Mouse (Mus musculus): ENCODE results near the gene Lgals8.

The Lgals8 gene

GRCm38 (mm10) chr13:12460881-12461729 is 3.6 kb downstream of the Lgals8 start:
- DNase-seq (ENCODE audit: low spot score) = peak; percentile 96

GRCm38 (mm10) chr13:12460443-12460842 is 4.3 kb downstream of the Lgals8 start:
- DNase-seq (ENCODE audit: low spot score) = peak; percentile 77

GRCm38 (mm10) chr13:12456711-12457110 is 8.0 kb downstream of the Lgals8 start:
- DNase-seq (ENCODE audit: low spot score) = no peak

- DNase-seq (ENCODE audit: low spot score) = no peak
Measured at GRCm38 (mm10) chr13:12454686-12455390, 9.9 kb downstream of the Lgals8 start.

GRCm38 (mm10) chr13:12453150-12453549 is 11.6 kb downstream of the Lgals8 start:
- no peak for DNase-seq (ENCODE audit: low spot score)

- DNase-seq (ENCODE audit: low spot score) = peak; percentile 60
Measured at GRCm38 (mm10) chr13:12442008-12442587, 22.6 kb downstream of the Lgals8 start.

- DNase-seq (ENCODE audit: low spot score) = no peak
Measured at GRCm38 (mm10) chr13:12440813-12441212, 23.9 kb downstream of the Lgals8 start.

- DNase-seq (ENCODE audit: low spot score) = no peak
Measured at GRCm38 (mm10) chr13:12439586-12439985, 25.2 kb downstream of the Lgals8 start.

- no peak for DNase-seq (ENCODE audit: low spot score)
Measured at GRCm38 (mm10) chr13:12433843-12434242, 30.9 kb downstream of the Lgals8 start.

GRCm38 (mm10) chr13:12428556-12428955 is 36.2 kb downstream of the Lgals8 start:
- DNase-seq (ENCODE audit: low spot score) = no peak

GRCm38 (mm10) chr13:12420596-12420995 is 44.1 kb downstream of the Lgals8 start:
- no peak for DNase-seq (ENCODE audit: low spot score)

GRCm38 (mm10) chr13:12412016-12412415 is 52.7 kb downstream of the Lgals8 start:
- DNase-seq (ENCODE audit: low spot score) = peak; percentile 54

- peak; percentile 56 for DNase-seq (ENCODE audit: low spot score)
Measured at GRCm38 (mm10) chr13:12408343-12409066, 56.2 kb downstream of the Lgals8 start.

GRCm38 (mm10) chr13:12395571-12395970 is 69.2 kb downstream of the Lgals8 start:
- DNase-seq (ENCODE audit: low spot score) = peak; percentile 10

- DNase-seq (ENCODE audit: low spot score) = peak; percentile 98
Measured at GRCm38 (mm10) chr13:12394609-12395505, 69.9 kb downstream of the Lgals8 start, which contains the start of gene Heatr1. Heatr1 (plus strand) TSS chr13:12395027.

Data from lung, postnatal 25 days (tissue).